Mouse (Mus musculus): ENCODE data around the gene Tll2.

The Tll2 gene

DNA sequence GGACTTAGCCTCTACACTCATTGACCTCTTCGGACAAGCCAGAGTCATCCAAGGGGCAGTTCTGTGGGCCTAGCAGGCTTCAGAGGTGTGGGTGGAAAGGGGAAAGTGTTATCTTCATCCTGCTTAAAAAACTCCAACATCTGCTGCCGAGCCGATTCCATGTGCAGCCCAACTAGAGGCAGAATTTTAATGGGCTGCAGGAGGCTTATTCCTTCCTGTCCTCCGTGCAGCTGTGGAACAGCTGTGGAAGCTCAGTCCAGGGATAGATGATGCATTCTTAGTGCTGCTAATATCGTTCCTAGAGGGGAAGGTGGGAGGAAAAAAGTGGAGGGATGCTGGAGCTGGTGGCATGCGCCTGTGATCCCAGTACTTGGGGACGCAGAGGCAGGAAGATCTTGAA lies 52.0 kb downstream of the Tll2 start:
- no peak for DNase-seq (ENCODE audit: low spot score)

DNA sequence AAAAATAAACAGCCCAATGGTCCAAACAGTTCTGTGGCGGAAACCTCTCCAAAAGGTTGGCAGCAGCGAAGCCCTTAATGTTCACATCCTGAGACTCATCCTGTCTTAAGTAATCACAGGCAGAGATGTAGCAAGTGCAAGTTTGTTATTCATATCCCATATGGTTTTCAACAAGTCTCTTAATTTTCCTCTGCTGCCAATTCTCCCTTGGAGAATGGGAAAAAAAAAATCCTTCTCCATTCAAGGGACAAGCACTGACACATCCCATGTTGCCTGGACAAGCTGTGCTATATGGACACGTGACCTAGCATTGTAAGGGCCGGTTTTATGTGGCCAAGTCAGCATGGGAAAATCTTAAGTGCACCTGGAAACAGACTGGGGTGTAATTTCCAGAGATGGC lies 54.2 kb downstream of the Tll2 start:
- DNase-seq (ENCODE audit: low spot score), result no peak

DNA sequence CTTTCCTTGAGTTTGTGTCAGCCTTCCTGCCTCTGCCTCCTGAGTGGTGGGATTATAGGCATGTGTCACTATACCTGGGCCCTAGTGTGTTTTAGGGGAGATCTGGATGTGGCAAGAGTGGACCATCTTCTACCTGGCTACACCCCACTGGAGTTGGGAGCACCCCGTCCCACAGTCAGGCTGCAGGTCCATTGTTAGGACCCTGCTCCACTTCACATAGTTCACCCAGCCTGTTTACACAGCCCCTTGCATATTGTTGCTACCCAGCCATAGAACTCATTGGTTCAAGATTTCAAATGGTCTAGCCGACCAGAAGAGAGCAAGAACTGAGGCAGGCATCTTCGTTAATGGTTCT lies 54.6 kb downstream of the Tll2 start:
- DNase-seq (ENCODE audit: low spot score), result no peak

DNA sequence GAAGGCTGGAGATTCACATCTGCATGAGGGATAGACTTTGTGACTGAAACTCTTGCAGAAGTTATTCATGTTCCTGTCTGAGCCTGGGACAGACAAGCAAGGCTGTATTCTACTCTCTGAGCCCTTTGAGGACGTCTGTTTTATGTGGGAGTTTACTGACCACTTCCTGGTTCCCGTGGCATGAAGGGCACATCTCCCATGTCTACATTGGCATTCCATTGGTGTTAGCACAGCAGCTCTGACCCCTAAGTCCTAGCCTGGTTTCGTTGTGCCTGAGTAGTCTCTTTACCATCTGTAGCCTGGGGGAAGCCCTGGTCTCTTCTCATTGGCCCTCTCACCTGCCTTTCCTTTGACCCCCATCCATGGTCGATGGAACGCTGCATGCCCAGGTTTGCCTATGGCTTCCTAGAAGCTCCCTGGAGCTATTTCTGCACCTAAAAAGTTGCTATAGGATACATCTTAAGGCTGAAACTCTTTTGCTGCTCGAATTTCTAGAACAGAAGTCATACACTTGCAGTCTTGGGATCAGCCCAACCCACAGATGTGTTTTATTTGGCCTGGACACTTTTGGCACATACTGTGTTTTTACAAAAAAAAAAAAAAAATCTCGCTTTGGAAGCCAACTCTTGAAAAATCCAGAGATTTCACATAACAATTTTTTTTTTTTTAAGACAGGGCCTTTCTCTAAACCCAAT lies 55.2 kb downstream of the Tll2 start:
- DNase-seq (ENCODE audit: low spot score), result no peak

DNA sequence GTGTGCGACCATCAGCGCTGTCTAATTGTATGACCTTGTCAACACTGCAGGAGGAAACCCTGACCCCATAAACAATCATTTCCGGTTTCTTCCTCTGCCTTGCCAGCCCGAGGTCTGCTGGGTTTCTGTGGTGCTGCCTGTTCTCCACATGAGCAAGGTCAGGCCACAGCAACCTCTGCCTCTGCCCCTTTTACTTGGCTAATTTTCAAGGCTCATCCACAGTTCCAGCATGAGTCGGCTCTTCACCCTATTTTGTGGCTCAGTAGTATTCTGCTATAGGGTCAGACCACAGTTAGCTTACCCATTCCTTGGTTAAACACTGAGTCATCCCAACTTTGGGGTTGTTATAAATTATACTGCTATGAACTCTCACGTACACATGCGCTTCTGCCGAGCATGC lies 65.7 kb downstream of the Tll2 start:
- no peak for DNase-seq (ENCODE audit: low spot score)

DNA sequence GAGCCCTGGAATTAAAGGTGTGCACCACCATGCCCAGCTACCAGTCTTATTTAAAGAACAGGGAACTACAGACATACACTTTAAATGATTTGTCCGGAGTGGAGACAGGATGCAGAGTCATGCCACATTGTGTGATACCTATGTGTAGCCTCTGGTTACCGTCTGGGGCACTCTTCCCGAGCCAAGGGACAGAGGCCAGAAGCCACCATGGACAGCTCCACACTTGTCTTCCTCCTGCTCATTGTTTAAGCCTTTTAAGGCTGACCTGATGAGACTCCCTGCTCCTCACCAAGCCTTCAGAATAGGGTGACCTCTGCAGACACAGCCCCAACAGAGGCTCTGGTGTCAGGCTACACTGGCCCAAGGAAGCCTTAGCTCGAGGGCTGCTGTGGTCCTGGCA lies 67.0 kb downstream of the Tll2 start:
- no peak for DNase-seq (ENCODE audit: low spot score)

DNA sequence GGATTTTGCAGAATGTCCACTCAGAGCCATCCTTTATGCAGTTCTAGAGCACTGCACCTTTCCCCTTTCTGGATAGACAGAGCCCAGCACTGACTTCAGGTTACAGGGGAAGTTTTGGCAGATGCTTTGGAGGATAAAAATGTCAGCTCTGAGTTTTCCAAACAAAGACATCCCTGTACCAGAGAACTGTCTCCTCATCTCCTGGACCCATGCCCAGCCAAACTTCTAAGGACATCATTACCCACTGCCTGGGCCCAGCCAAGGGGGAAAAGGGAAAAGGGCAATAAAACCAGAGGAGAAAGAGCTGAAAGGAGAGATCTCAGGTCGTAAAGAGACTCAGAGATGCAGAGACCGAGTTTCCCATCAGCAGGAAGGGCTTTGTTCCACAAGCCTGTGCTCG lies 83.6 kb downstream of the Tll2 start:
- DNase-seq (ENCODE audit: low spot score), result no peak

DNA sequence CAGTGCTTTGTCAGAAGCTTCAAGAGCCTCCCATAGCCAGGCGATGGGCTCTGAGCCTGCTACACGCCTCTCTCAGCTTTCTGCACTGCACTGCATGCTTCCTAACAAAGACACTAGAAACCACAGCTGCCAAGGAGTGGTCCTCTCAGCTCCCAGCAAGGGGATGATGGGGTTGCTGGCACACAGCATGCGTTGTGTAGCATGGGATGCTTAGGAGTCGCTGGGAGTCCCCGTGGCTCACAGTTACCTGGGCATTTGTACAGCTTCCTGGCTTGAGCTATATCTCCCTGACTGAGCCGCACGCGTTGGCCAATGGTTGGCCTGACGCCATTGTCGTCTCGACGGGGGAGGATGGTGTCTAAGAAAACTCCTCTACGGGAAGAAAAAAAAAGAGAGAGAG lies 86.7 kb downstream of the Tll2 start:
- DNase-seq (ENCODE audit: low spot score), result no peak

DNA sequence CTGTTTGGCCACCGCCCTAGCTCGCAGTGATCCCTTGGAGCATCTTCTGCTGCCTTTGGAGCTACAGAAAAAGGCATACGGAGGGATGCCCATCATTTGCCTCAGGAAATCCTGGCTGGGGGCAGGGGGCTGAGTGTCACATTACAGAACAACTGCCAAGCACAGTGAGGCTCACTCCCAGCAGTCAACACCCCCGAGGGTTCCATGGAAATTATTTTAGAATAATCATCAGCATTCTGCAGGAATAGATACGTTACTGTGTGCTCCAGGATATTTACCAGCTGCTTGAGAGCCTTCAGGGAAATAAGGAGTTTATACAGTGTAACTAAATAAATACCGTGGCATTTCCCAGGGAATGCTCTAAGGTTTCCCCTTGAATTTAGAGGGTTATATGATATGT lies 88.3 kb downstream of the Tll2 start:
- no peak for DNase-seq (ENCODE audit: low spot score)

DNA sequence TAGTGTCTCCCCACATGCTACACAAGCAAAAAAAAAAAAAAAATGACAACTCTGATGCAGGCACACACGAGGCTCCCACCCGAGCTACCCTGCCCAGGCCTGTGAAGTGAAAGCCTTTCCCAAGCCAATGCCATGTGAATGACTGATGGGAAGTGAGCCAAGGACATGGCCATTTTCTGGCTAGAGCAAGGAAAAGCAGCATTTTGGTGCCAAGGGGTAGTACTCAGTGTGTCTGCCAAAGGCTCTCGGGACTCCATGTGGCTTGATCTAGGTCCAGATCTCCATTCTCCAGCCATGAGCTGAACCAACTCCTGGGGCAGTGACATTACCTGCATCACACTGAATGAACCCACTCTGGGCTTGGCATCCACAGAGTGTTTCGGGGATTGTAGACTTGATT lies 89.3 kb downstream of the Tll2 start:
- DNase-seq (ENCODE audit: low spot score), result no peak

DNA sequence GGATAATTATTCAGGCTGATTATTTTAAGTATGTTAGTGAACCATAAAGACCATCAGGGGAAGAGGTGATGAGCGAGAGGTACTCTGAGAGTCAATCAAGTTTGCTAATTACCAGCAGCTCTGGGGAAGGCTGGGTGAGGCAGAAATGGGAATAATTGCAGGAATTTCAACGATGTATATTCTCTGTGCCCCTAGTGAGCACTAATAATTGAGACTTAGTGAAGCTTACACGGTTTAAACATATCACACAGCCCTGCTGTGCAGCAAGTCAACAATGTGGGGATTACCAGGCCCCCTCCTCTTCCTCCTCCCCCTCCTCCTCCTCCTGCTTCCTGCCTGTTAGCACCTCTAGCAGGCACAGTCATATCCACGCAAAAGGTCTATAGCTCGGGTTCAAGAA lies 92.0 kb downstream of the Tll2 start:
- no peak for DNase-seq (ENCODE audit: low spot score)

DNA sequence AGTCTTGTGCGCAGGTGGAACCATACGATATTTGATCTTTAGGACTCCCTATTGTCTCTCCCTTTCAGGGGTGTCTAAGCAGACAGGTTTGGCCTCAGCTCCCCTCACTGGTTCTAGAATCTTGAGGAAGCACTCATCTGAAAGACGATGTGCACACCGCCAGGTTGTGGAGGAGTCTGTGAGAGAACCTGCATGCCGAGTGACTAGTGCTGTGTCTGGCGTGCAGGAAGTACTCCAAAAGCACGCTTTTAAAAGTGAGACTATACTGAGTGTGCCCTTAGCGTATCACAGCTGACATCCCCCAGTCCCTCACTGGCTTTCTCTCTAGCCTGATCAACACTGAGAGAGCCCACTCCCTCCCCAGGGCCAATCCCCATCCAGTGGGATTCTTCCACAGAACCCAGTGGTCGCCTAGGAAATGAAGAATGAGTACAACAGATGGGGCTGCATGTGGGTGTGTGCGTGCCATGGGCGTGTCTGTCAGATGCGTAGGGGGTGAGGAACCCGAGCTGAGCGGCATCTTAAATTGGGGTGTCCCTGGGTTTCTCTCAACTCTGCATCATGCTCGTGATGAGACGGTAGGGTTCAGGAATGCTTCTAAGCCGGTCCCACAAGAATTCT lies 92.6 kb downstream of the Tll2 start:
- no peak for DNase-seq (ENCODE audit: low spot score)

DNA sequence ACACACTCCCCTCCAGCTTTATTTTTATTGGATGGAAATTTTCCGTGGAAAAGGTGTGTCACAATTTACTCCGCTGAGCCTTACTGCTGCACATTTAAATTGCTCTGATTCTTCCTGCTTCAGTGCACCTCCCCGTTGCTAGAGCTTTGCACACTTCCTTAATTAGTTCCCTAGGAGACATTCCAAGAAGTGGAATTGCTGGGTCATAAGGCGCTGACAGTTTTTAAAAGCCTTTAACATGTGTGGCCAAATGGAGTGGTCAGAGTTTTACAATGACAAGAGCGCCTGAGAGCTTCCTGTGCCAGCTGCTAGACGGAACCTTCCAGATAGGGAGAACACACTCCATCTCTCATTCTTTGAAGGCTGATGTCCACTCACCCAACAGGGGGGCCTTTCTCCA lies 94.0 kb downstream of the Tll2 start:
- DNase-seq (ENCODE audit: low spot score), result no peak

DNA sequence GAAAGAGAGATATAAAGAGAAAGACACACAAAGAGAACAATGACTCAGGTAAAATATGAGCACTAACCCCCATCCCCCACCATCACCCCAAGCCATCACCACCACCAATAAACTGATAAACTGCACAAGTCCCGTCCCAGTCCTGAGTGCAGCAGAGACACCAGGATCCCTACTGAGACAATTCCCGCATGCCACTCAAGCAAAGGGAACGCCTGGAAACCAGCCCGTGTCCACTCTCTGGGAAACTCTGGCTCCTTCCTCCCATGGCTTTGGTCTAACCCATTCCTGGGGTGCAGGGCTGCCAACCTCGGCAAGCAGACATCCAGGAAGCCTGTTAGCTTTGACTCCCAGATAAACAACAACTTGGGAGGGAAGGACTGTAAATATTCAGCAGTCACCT lies 96.6 kb downstream of the Tll2 start:
- DNase-seq (ENCODE audit: low spot score), result no peak

DNA sequence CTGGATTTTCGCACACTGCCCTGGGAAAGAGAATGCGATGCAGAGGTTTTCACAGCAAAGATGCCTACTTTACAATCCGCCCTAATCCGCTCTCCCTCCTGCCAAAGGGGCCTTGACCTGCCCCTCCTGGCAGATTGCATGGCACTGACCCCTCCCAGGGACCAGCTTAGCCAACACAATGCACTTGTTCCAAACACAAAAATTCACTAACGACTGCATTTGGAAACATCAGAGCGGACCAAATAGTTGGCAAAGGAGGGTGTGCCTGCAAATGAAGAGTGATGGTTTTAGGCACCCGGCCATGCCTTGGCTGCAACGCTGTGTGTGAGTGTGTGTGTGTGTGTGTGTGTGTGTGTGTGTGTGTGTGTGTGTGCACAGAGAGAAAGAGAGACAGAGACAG lies 97.1 kb downstream of the Tll2 start:
- DNase-seq (ENCODE audit: low spot score), result peak; percentile 49

DNA sequence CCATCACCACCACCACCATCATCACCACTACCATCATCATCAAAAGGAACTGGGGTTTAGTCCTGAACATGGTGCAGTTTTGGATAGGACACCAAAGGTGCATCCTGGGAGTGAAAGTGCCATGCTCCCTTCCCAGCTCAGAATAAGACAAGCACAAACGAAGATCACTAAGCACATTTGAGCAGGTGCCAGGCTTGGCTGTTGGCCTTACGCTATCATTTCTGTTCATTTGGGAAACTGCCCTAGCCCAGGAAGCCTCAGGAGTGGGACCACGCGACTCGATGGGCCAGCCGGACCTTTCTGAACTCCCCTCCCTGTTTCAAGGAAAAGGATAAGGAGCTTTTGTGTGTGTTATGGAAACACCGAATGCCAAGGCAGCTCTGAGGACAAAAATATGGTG lies 98.0 kb downstream of the Tll2 start:
- no peak for DNase-seq (ENCODE audit: low spot score)

DNA sequence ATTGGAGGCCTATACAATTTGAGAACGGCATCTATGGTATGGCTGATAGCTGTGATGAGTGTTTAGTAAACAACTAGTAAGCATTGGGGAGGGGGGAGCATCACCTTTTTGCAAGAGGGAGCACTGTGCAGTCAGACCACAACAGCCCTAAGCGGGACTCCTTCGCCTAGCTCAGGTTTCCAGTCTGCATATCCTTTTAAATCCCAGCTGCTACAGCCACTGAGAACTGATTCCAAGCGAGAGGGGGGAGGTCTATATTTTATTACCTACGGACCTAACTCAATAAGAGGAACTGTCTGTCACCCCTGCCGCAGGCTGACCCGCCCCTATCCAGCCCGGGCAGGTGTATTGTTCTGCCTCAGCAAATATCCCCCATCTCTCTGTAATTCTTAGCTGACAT lies 99.1 kb downstream of the Tll2 start:
- no peak for DNase-seq (ENCODE audit: low spot score)

DNA sequence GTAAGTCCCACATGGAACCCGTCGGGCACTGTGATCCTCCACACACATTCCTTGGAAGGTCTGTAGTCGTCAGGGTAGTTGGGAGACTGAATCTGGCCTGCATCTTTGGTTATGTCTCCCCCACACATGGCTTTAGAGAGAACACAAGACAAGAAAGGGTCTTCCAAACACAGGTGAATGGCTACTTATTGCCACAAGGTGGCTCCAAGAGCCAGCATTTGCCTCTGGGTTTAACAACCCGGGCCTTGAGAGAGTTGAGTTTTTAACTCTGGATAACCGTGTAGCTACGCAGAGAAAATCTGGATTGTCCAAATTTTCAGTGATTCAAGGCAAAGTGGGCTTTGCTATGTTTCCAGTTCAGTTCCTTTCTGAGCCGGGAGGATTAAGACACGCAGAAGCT lies 101.7 kb downstream of the Tll2 start:
- DNase-seq (ENCODE audit: low spot score), result peak; percentile 21

DNA sequence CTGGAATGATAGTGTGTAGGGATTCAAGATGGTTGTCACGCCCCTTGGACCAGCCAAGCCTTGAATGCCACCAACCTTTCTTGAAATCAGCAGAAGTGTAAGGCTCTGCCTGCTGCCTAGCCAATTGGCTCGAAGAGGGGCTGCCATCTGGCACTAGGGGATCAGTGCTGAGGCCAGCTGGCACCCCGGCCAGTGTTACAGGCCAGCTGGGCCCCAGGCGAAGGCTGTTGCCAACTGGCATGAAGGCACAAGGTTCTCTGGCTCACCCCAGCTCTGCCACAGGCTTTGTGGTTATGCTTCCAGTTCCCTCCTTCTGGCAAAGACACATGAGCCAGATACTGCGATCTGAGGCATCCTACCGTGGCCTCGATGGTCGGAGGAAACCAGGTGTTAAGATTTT lies 105.2 kb downstream of the Tll2 start:
- DNase-seq (ENCODE audit: low spot score), result peak; percentile 33

DNA sequence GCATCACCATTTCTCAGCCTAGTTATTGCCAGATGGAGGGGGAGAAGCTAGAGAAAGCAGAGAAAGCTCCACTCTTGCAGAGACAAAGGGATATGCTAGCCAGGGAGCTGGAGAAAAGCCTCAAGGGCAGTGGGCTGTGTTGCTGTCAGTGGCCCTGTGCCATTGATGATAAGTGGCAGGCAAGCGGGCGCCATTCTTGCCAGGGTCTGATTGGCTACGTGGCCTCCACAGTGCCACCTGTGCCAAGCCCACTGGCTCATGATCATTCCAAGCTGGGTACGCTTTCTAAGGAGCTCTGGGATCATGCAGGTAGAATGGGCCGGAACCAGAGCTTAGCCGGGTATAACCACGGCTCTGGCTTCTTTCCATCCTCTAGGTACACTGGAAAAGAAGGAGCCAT lies 105.8 kb downstream of the Tll2 start:
- DNase-seq (ENCODE audit: low spot score), result no peak

DNA sequence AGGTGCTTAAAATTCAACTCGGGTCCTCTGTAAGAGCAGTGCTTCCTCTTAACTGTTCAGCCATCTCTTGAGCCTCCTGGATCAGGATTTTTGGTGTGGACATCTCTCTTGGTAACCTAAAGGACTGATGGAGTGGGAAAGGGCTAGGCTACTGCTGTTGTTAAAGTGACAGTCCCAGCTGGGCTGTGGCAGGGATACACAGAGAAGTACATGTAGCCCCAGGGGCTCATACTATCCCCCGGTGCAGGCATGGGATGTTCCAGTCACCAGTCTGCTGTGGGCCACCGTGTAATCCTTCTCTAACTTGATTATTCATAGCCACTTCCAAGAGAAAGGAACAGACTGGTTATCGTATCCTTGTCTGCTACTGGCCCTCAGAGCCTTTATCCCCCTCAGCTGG lies 109.6 kb downstream of the Tll2 start:
- no peak for DNase-seq (ENCODE audit: low spot score)

DNA sequence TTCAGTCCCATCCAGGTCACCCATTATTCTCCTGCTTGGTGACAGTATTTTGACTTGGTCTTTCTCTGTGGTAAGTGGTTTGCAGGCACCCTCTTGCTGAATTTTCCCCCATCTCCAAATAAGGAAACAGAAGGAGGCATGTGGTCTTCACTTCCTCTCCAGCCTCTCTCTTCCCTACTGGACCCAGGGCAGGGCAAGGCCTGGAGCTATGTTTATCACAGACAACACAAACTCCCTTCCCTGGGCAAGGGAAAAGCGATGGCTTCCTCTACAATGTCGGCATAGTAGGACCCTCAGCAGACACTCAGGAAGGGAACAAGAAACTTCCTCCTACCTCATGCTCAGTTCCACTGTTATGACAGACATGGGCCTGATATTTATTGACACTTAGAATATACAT lies 114.7 kb downstream of the Tll2 start:
- DNase-seq (ENCODE audit: low spot score), result no peak

DNA sequence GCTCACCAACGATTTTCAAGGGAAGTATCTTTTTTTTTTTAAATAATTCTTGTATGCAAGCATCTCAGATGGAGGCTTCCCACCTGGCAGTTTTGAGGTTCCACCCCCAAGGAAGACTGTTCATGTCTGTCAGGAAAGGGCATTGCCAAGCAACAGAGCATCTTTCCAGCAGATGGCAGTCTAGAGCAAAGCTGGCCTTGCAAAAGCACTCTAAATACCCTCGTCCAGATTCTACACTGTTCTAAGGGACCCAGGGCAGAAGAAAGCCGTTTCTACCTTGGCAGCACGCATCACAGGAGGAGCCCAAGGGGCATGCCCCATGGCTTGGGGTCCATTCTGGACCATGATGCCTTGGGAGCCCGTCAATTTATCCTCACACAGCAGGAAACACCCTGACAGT lies 116.8 kb downstream of the Tll2 start:
- peak; percentile 31 for DNase-seq (ENCODE audit: low spot score)

DNA sequence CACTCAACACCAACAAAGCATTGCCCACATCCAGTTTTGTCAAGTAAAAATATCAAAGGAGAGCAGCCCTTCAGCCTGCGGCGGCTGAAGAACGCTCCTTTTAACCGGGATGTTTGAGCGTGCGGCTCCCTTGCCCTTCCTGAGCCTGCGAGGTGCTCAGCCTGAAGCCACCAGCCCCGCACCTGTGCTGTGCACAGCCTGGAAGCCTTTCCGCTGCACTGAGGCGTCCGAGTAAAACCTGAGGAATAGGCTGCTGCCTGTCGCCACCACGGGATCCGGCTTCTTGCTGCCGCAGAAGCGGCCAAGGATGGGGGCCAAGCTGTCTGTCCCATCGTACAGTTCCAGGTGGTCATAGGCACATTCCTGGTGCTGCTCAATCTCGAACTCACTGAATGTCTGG lies 118.1 kb downstream of the Tll2 start:
- DNase-seq (ENCODE audit: low spot score), result no peak

DNA sequence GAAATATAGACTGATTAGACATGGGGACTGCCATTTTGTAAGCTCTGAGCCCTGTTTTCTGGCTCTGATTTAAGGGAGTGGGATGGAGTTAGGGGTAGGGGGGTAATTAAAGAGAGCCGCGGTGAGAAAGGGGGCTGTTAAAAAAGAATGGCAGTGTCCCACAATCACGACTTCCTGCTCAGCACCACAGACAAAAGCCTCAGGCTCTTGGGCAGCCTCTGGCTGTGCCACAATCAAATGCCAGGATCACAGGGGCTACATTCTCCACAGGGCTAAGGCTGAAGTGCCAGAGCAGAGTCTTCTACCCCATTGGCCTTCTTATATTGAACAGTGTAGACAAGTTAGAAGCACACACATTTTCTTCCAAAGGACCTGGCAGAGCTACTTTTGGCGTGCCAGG lies 118.7 kb downstream of the Tll2 start:
- no peak for DNase-seq (ENCODE audit: low spot score)
